Mouse (Mus musculus): ENCODE measurements at regions not wholly inside any gene's neighbourhood (a gene's known extent, or its start where the extent isn't known, plus 50 kb on each side); places are given as distances from the start of the nearest gene placed in this dataset.

DNA sequence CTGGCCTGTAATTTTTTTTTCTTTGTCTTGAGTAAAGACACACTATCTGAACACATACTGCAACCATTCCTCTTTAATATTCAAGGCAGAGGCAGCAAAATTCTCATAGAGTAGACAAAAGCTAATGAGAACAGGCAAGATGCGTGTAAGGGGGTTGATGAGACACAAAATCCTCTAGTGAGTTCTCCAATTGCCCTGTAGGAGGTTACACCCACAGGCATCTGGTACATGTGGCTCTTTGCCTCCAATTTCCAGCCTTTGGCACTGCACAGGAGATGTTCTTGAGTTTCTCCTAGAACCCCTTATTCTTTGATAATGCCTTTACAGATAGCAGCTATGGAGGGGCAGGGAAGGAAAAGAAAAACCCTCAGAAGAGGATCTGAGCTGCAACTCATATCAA is 480.9 kb upstream of the Mctp2 start:
- no peak overlapping the region for H3ac ChIP-seq (ENCODE audit: control insufficient read depth, insufficient read length)
- H3K4me2 ChIP-seq (ENCODE audit: low read depth) = no peak overlapping the region
- no peaks in the 10 kb centered on the region for H3K79me2 ChIP-seq (ENCODE audit: control insufficient read depth, insufficient read depth)
- no peaks in the 10 kb centered on the region for H3K27me3 ChIP-seq (ENCODE audit: control insufficient read depth, insufficient read depth, insufficient read length)
- H3K4me3 ChIP-seq = no peak overlapping the region
- TF ChIP-seq MYOG (IDR thresholded peaks at IDR 0.05; ENCODE audit: control insufficient read depth in 1 of 3, insufficient read depth in 1 of 3, insufficient read length in 2 of 3, low read depth in 2 of 3) (no peak), USF1 (IDR thresholded peaks at IDR 0.05; ENCODE audit: low read depth) (no peak), TCF12 (IDR thresholded peaks at IDR 0.05; ENCODE audit: insufficient read depth, poor library complexity, severe bottlenecking) (no peak), SRF (IDR thresholded peaks at IDR 0.05; ENCODE audit: control insufficient read depth, insufficient read length, low read depth) (no peak), REST (IDR thresholded peaks at IDR 0.05; ENCODE audit: insufficient read depth, insufficient read length) (no peak), POLR2AphosphoS2 (IDR thresholded peaks at IDR 0.05; ENCODE audit: insufficient read length, low read depth) (no peak), E2F4 (IDR thresholded peaks at IDR 0.05; ENCODE audit: insufficient read depth) (no peak), CEBPB (IDR thresholded peaks at IDR 0.05; ENCODE audit: insufficient read depth, poor library complexity, severe bottlenecking) (no peak), MYOD1 (IDR thresholded peaks at IDR 0.05; ENCODE audit: control insufficient read depth in 1 of 3, insufficient read length in 2 of 3, low read depth in 2 of 3) (no peak), TCF3 (IDR thresholded peaks at IDR 0.05; ENCODE audit: insufficient read length, low read depth) (no peak), POLR2A (IDR thresholded peaks at IDR 0.05; ENCODE audit: insufficient read length, low read depth) (no peak), MAX (IDR thresholded peaks at IDR 0.05; ENCODE audit: low read depth) (no peak)
- H3K36me3 ChIP-seq (ENCODE audit: control insufficient read depth, insufficient read depth) = no peaks in the 10 kb centered on the region

DNA sequence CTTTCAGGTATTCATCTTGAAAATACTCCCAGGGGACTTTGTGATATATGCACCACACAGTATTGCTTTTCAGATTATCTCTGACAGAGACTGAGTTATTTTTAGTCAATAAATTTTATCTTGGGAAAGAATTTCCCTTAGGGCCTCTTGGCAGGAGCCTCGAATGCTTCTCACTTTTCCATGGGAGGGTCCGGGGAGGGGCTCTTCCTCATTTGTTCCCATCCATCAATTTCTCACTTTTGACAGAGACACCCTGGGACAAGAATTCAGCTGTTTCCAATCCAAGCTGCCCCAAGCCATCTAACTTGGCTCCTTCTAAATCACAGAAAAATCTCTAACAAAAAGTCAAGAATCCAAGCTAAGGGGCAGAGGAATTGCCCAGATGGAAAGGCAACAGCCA is 481.9 kb upstream of the Mctp2 start:
- Histone ChIP-seq H3K4me2 (ENCODE audit: low read depth) (no peak overlapping the region), H3K27me3 (ENCODE audit: control insufficient read depth, insufficient read depth, insufficient read length) (no peaks in the 10 kb centered on the region), H3ac (ENCODE audit: control insufficient read depth, insufficient read length) (no peak overlapping the region), H3K36me3 (ENCODE audit: control insufficient read depth, insufficient read depth) (no peaks in the 10 kb centered on the region), H3K79me2 (ENCODE audit: control insufficient read depth, insufficient read depth) (no peaks in the 10 kb centered on the region), H3K4me3 (no peak overlapping the region)
- no peak for TF ChIP-seq MYOG (IDR thresholded peaks at IDR 0.05; ENCODE audit: control insufficient read depth in 1 of 3, insufficient read depth in 1 of 3, insufficient read length in 2 of 3, low read depth in 2 of 3)
- no peak for TF ChIP-seq POLR2AphosphoS2 (IDR thresholded peaks at IDR 0.05; ENCODE audit: insufficient read length, low read depth)
- no peak for TF ChIP-seq USF1 (IDR thresholded peaks at IDR 0.05; ENCODE audit: low read depth)
- no peak for TF ChIP-seq REST (IDR thresholded peaks at IDR 0.05; ENCODE audit: insufficient read depth, insufficient read length)
- TF ChIP-seq MYOD1 (IDR thresholded peaks at IDR 0.05; ENCODE audit: control insufficient read depth in 1 of 3, insufficient read length in 2 of 3, low read depth in 2 of 3) = no peak
- TF ChIP-seq TCF12 (IDR thresholded peaks at IDR 0.05; ENCODE audit: insufficient read depth, poor library complexity, severe bottlenecking) = no peak
- TF ChIP-seq MAX (IDR thresholded peaks at IDR 0.05; ENCODE audit: low read depth) = no peak
- no peak for TF ChIP-seq SRF (IDR thresholded peaks at IDR 0.05; ENCODE audit: control insufficient read depth, insufficient read length, low read depth)
- no peak for TF ChIP-seq TCF3 (IDR thresholded peaks at IDR 0.05; ENCODE audit: insufficient read length, low read depth)
- TF ChIP-seq POLR2A (IDR thresholded peaks at IDR 0.05; ENCODE audit: insufficient read length, low read depth) = no peak
- no peak for TF ChIP-seq CEBPB (IDR thresholded peaks at IDR 0.05; ENCODE audit: insufficient read depth, poor library complexity, severe bottlenecking)
- no peak for TF ChIP-seq E2F4 (IDR thresholded peaks at IDR 0.05; ENCODE audit: insufficient read depth)

DNA sequence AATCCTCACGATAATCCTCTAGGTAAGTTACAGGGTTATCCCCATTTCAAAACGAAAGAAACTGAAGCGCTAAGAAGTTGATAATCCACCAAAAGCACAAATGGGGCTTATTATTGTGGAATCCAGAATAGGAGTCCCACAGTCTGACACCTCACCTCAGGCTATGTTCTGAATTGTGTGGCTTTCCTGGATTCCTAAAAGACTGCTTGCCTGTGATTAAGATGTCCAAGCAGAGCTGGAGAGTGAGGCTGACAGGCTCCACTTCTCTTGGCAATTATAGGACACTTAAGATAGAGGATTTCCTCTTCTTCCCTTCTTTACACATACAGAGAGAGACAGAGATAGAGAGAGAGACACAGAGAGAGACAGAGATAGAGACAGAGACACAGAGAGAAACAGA is 515.7 kb upstream of the Mctp2 start:
- no peak for TF ChIP-seq MYOG (IDR thresholded peaks at IDR 0.05; ENCODE audit: control insufficient read depth in 1 of 3, insufficient read depth in 1 of 3, insufficient read length in 2 of 3, low read depth in 2 of 3)
- TF ChIP-seq E2F4 (IDR thresholded peaks at IDR 0.05; ENCODE audit: insufficient read depth) = no peak
- TF ChIP-seq MYOD1 (IDR thresholded peaks at IDR 0.05; ENCODE audit: control insufficient read depth in 1 of 3, insufficient read length in 2 of 3, low read depth in 2 of 3) = no peak
- TF ChIP-seq CEBPB (IDR thresholded peaks at IDR 0.05; ENCODE audit: insufficient read depth, poor library complexity, severe bottlenecking) = no peak
- no peak for TF ChIP-seq MAX (IDR thresholded peaks at IDR 0.05; ENCODE audit: low read depth)
- no peak for TF ChIP-seq TCF12 (IDR thresholded peaks at IDR 0.05; ENCODE audit: insufficient read depth, poor library complexity, severe bottlenecking)
- TF ChIP-seq USF1 (IDR thresholded peaks at IDR 0.05; ENCODE audit: low read depth) = no peak
- TF ChIP-seq REST (IDR thresholded peaks at IDR 0.05; ENCODE audit: insufficient read depth, insufficient read length) = no peak
- no peak for TF ChIP-seq SRF (IDR thresholded peaks at IDR 0.05; ENCODE audit: control insufficient read depth, insufficient read length, low read depth)
- no peak for TF ChIP-seq TCF3 (IDR thresholded peaks at IDR 0.05; ENCODE audit: insufficient read length, low read depth)
- TF ChIP-seq POLR2A (IDR thresholded peaks at IDR 0.05; ENCODE audit: insufficient read length, low read depth) = no peak
- no peak for TF ChIP-seq POLR2AphosphoS2 (IDR thresholded peaks at IDR 0.05; ENCODE audit: insufficient read length, low read depth)
- Histone ChIP-seq H3K36me3 (ENCODE audit: control insufficient read depth, insufficient read depth) (no peaks in the 10 kb centered on the region), H3K4me2 (ENCODE audit: low read depth) (no peak overlapping the region), H3ac (ENCODE audit: control insufficient read depth, insufficient read length) (no peak overlapping the region), H3K79me2 (ENCODE audit: control insufficient read depth, insufficient read depth) (no peaks in the 10 kb centered on the region), H3K27me3 (ENCODE audit: control insufficient read depth, insufficient read depth, insufficient read length) (no peaks in the 10 kb centered on the region), H3K4me3 (no peak overlapping the region)

- Histone ChIP-seq H3K27me3 (ENCODE audit: control insufficient read depth, insufficient read depth, insufficient read length) (no peaks in the 10 kb centered on the region), H3K4me2 (ENCODE audit: low read depth) (no peak overlapping the region), H3K4me3 (no peak overlapping the region), H3K36me3 (ENCODE audit: control insufficient read depth, insufficient read depth) (no peaks in the 10 kb centered on the region), H3ac (ENCODE audit: control insufficient read depth, insufficient read length) (no peak overlapping the region), H3K79me2 (ENCODE audit: control insufficient read depth, insufficient read depth) (no peaks in the 10 kb centered on the region)
- no peak for TF ChIP-seq POLR2AphosphoS2 (IDR thresholded peaks at IDR 0.05; ENCODE audit: insufficient read length, low read depth)
- no peak for TF ChIP-seq SRF (IDR thresholded peaks at IDR 0.05; ENCODE audit: control insufficient read depth, insufficient read length, low read depth)
- TF ChIP-seq MAX (IDR thresholded peaks at IDR 0.05; ENCODE audit: low read depth) = no peak
- no peak for TF ChIP-seq POLR2A (IDR thresholded peaks at IDR 0.05; ENCODE audit: insufficient read length, low read depth)
- no peak for TF ChIP-seq TCF12 (IDR thresholded peaks at IDR 0.05; ENCODE audit: insufficient read depth, poor library complexity, severe bottlenecking)
These were observed 520.2 kb upstream of the Mctp2 start for GRCm38 (mm10) chr7:72826597-72826996.

DNA sequence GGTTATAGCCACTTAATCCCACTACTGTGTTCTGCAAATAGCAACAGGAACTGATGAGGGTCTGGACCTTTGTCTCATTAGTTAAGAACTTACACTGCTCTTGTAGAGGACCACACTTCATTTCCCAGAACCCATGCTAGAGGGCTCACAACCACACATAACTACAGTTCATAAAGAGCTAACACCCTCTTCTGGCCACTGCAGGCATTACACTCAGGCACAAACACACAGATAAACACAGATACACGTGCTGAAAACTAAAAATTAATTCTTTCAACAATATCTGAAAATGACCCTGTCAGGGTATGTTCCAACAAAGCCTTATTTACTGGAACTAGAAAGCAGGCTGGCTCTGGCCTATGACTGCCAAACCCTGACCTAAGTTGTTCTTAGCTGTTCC is 529.0 kb upstream of the Mctp2 start:
- H3ac ChIP-seq (ENCODE audit: control insufficient read depth, insufficient read length) = no peak overlapping the region
- H3K4me2 ChIP-seq (ENCODE audit: low read depth) = no peak overlapping the region
- no peaks in the 10 kb centered on the region for H3K79me2 ChIP-seq (ENCODE audit: control insufficient read depth, insufficient read depth)
- H3K27me3 ChIP-seq (ENCODE audit: control insufficient read depth, insufficient read depth, insufficient read length) = no peaks in the 10 kb centered on the region
- no peak overlapping the region for H3K4me3 ChIP-seq
- H3K36me3 ChIP-seq (ENCODE audit: control insufficient read depth, insufficient read depth) = no peaks in the 10 kb centered on the region
- TF ChIP-seq E2F4 (IDR thresholded peaks at IDR 0.05; ENCODE audit: insufficient read depth) (no peak), MYOD1 (IDR thresholded peaks at IDR 0.05; ENCODE audit: control insufficient read depth in 1 of 3, insufficient read length in 2 of 3, low read depth in 2 of 3) (no peak), MAX (IDR thresholded peaks at IDR 0.05; ENCODE audit: low read depth) (no peak), TCF3 (IDR thresholded peaks at IDR 0.05; ENCODE audit: insufficient read length, low read depth) (no peak), POLR2A (IDR thresholded peaks at IDR 0.05; ENCODE audit: insufficient read length, low read depth) (no peak), CEBPB (IDR thresholded peaks at IDR 0.05; ENCODE audit: insufficient read depth, poor library complexity, severe bottlenecking) (no peak), TCF12 (IDR thresholded peaks at IDR 0.05; ENCODE audit: insufficient read depth, poor library complexity, severe bottlenecking) (no peak), MYOG (IDR thresholded peaks at IDR 0.05; ENCODE audit: control insufficient read depth in 1 of 3, insufficient read depth in 1 of 3, insufficient read length in 2 of 3, low read depth in 2 of 3) (no peak), REST (IDR thresholded peaks at IDR 0.05; ENCODE audit: insufficient read depth, insufficient read length) (no peak), POLR2AphosphoS2 (IDR thresholded peaks at IDR 0.05; ENCODE audit: insufficient read length, low read depth) (no peak), USF1 (IDR thresholded peaks at IDR 0.05; ENCODE audit: low read depth) (no peak)
